Mouse (Mus musculus) gastrocnemius, postnatal 4 days (tissue): ENCODE measurements around the gene Tomm34. TPM values are rescaled to one million over a fixed set of nuclear protein-coding genes. Genes with fewer than 3 reads are reported as not detected.

Experiments
- DNase-seq, 2 experiments: peaks; one replicate each; pipeline ENCODE4 v3.0.0; 2021 to 2022; ENCODE audit warnings: low spot score in 2 of 2, mixed read lengths in 2 of 2
- total RNA-seq, 2 experiments: library from RNA; stranded (reverse); gene quantifications; 2 replicates each; pipeline ENCODE4 v1.2.3; 2021

Tomm34 gene
- total RNA-seq, 2 experiments from 2014 or later = 25.2 to 25.4 TPM

DNA sequence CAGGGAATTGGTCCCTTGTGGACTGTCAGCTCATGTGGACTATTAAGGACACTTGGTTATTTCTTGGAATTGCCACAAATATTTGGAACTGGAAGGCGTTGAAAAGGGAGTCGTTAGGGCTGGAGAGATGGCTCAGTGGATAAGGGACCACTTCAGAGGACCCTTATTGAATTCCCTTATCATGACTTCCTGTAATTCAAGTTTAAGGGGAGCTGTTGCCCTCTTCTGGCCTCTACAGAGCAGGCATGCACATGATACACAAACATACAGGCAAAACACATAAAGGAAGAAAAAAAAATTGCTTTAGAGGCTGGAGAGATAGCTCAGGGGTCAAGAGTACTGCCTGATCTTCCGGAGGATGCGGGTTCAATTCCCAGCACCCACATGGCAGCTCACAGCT, 51.0 kb downstream of the Tomm34 start:
- no peak for DNase-seq

- DNase-seq = no peak
Observed at GRCm38 (mm10) chr2:164018910-164019309, 52.1 kb downstream of the Tomm34 start.

DNA sequence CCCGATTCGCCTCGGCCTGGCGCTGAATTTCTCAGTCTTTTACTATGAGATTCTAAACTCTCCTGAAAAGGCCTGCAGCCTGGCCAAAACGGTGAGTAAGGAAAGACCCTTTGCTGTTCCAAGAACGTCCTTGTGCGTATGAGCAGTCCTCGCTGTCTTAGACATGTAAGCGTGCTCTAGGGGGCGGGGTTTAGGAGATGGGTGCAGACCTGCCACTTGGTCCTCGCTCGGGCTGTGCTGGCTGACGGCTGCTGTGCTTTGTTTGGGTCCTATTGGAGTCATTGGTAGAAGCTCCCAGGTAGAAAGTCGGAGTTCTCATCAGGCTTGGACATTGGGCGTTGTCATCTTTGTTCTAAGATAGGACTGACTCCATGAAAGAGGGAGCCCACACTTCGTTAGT, 55.7 kb downstream of the Tomm34 start:
- DNase-seq = no peak

- no peak for DNase-seq
Observed at GRCm38 (mm10) chr2:164010944-164011343, 60.0 kb downstream of the Tomm34 start.

GRCm38 (mm10) chr2:164010496-164010895, 60.5 kb downstream of the Tomm34 start:
- no peak for DNase-seq

DNA sequence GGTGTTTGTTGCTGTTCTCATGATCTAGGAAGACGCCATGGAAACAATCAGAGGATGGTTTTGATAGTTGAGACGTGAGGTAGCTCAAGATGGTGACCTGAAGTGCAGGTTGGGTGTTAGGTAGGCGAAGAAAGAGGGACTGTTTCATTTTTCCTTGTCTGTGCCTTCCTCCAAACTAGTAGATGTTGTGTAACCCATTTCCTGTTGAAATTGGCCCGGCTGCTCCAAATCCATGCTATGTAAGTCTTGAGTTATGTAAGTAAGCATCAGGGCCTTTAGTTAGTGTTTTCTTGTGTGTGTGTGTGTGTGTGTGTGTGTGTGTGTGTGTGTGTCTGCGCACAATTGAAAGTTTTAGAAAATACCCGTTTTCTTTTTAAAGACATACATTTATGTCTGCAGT, 61.7 kb downstream of the Tomm34 start:
- no peak for DNase-seq

- DNase-seq = no peak
Observed at GRCm38 (mm10) chr2:164007987-164008545, 62.9 kb downstream of the Tomm34 start.

DNA sequence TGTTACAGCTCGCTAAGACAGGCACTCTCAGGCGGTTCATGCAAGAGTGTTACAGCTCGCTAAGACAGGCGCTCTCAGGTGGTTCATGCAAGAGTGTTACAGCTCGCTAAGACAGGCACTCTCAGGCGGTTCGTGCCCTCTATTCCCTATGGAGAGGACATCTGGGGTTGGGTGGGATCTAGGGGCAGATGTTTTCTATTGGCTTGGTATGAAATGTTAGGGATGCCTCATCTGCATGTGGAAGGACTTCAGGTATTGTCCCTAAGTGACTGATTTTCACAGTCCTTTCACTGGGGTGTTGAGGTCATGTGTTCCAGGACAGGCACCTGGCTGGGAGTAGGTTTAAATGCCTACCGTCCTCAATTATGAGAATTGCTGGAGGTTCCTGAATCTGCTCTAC, 63.4 kb downstream of the Tomm34 start:
- no peak for DNase-seq

DNA sequence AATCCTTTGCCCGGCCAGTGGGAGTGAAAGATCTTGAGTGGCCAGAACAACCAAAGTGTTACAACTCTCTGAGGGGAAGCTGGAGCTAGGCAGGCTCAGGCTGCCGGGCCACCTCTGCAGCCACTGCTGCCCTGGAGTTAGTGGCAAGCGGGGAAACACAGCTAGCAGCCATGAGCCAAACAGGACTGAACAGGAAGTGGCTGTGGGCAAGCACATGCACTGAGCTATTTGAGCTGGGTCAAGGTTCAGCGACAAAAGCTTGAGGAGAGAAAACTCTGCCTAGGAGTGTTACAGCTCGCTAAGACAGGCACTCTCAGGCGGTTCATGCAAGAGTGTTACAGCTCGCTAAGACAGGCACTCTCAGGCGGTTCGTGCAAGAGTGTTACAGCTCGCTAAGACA, 64.0 kb downstream of the Tomm34 start:
- DNase-seq = no peak

DNA sequence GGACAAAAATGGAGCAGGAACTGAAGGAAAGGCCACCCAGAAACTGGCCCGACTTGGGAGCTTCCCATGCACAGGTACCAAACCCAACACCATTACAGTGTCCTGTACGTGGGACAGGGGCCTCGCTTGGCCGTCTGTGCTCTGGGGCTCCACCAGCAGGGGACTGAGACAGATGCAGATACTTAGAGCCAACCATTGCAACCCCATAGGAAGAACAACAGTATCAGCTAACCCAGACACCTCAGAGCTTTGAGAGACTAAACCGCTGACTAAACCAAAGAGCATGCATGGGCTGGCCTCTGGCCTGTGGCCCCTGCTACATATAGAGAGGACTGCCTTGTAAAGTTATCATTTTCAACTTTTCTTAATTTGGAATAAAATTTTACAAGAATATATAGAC, 66.5 kb downstream of the Tomm34 start:
- no peak for DNase-seq

Other genes starting within 250 kb of the Tomm34 start
- gene Kcnk15, start 217.5 kb downstream of the Tomm34 start, total RNA-seq = not detected
- 1 to 10 TPM; 1.1 TPM for gene Rims4, start 152.5 kb downstream of the Tomm34 start, total RNA-seq
- 100 to 1,000 TPM; 129 to 132 TPM for gene Ywhab, start 76.2 kb downstream of the Tomm34 start, total RNA-seq
- 1 to 10 TPM; 3.8 to 4.8 TPM for gene Pabpc1l, start 45.7 kb downstream of the Tomm34 start, total RNA-seq
- gene Stk4, start 847 bp downstream of the Tomm34 start, total RNA-seq = 10 to 100 TPM; 19.1 to 21.3 TPM
- gene Kcns1, start 99.9 kb upstream of the Tomm34 start, total RNA-seq = under 1 TPM; 0.21 to 0.52 TPM
- gene Wfdc5, start 111.6 kb upstream of the Tomm34 start, total RNA-seq = not detected
- gene Wfdc12, start 119.4 kb upstream of the Tomm34 start, total RNA-seq = not detected
- not detected for gene Wfdc15a, start 129.0 kb upstream of the Tomm34 start, total RNA-seq
- gene Wfdc15b, start 150.5 kb upstream of the Tomm34 start, total RNA-seq = not detected
- gene Svs2, start 167.3 kb upstream of the Tomm34 start, total RNA-seq = not detected
- not detected for gene Svs3b, start 185.5 kb upstream of the Tomm34 start, total RNA-seq
- not detected for gene Svs4, start 207.3 kb upstream of the Tomm34 start, total RNA-seq
- not detected for gene Svs3a, start 218.1 kb upstream of the Tomm34 start, total RNA-seq
- gene Svs6, start 245.6 kb upstream of the Tomm34 start, total RNA-seq = not detected